Mouse (Mus musculus): ENCODE measurements at regions not wholly inside any gene's neighbourhood (a gene's known extent, or its start where the extent isn't known, plus 50 kb on each side); places are given as distances from the start of the nearest gene placed in this dataset.

GRCm38 (mm10) chr3:52830101-52830500 is 186.9 kb downstream of the Cog6 start:
- TF ChIP-seq CTCF (IDR thresholded peaks at IDR 0.05; ENCODE audit: low read depth) (no peak), EP300 (IDR thresholded peaks at IDR 0.05; ENCODE audit: low read depth) (no peak)
